ENCODE assay signal across 28 mouse cellular contexts in genomic region chr19:59164111-59164510, GRCm38 (mm10). TPM values are rescaled to one million over a fixed set of nuclear protein-coding genes. Genes with fewer than 3 reads are reported as not detected.
DNase-seq lines count a peak whose midpoint lies in the region; ATAC-seq and TF ChIP-seq lines count a peak whose summit lies in the region.
"Had no signal": no experiment of that assay in that cellular context is flagged by ENCODE, and none has a peak within 500 bp of the region (broad histone marks: within the 10 kb centered on the region; RNA-seq: fewer than 3 reads in every experiment).

No protein-coding gene starts in this region.

- peaks cover 92% of the 10 kb centered on the region for H3K27me3 ChIP-seq in forebrain, embryonic 13.5 days
- peaks cover 52% of the 10 kb centered on the region for H3K27me3 ChIP-seq in forebrain, postnatal 0 days (ENCODE audit: insufficient read depth, low read length)
- H3K27me3 ChIP-seq in hindbrain, embryonic 11.5 days (ENCODE audit: control insufficient read depth, insufficient read depth, low read length) = peaks cover 86% of the 10 kb centered on the region
- H3K27me3 ChIP-seq in hindbrain, embryonic 13.5 days = peaks cover 99% of the 10 kb centered on the region
- H3K27me3 ChIP-seq in midbrain, embryonic 11.5 days (ENCODE audit: control insufficient read depth, insufficient read depth, low read length) = peaks cover 86% of the 10 kb centered on the region
- peaks cover 89% of the 10 kb centered on the region for H3K27me3 ChIP-seq in midbrain, embryonic 15.5 days (replicated peaks)
- H3K27me3 ChIP-seq: CH12.LX had no signal

- H3K4me3 ChIP-seq in forebrain, embryonic 13.5 days = no peak overlapping the region
- no peak overlapping the region for H3K4me3 ChIP-seq in forebrain, postnatal 0 days (ENCODE audit: low read depth, low read length)
- H3K4me3 ChIP-seq in hindbrain, embryonic 11.5 days (ENCODE audit: low read depth, low read length) = no peak overlapping the region
- no peak overlapping the region for H3K4me3 ChIP-seq in hindbrain, embryonic 13.5 days
- no peak overlapping the region for H3K4me3 ChIP-seq in midbrain, embryonic 11.5 days (ENCODE audit: low read depth, low read length)
- H3K4me3 ChIP-seq in midbrain, embryonic 15.5 days = no peak overlapping the region
- H3K4me3 ChIP-seq: embryonic facial prominence, embryonic 12.5 days had no signal

- H3K4me1 ChIP-seq in forebrain, embryonic 13.5 days = peaks cover 38% of the 10 kb centered on the region
- H3K4me1 ChIP-seq in forebrain, postnatal 0 days (ENCODE audit: insufficient read depth) = no peaks in the 10 kb centered on the region
- peaks cover 7% of the 10 kb centered on the region for H3K4me1 ChIP-seq in hindbrain, embryonic 11.5 days (replicated peaks; ENCODE audit: control insufficient read depth, insufficient read depth, low read length)
- H3K4me1 ChIP-seq in hindbrain, embryonic 13.5 days (replicated peaks) = peaks cover 11% of the 10 kb centered on the region
- H3K4me1 ChIP-seq in midbrain, embryonic 11.5 days (ENCODE audit: control insufficient read depth, insufficient read depth, low read length) = peaks cover 12% of the 10 kb centered on the region
- H3K4me1 ChIP-seq in midbrain, embryonic 15.5 days = peaks cover 14% of the 10 kb centered on the region

- H3K4me2 ChIP-seq in forebrain, embryonic 13.5 days = 0 out of 2 replicates have a peak overlapping the region, but pooled peaks have one; percentile 3
- no peak overlapping the region for H3K4me2 ChIP-seq in forebrain, postnatal 0 days (ENCODE audit: low read depth)
- H3K4me2 ChIP-seq in hindbrain, embryonic 11.5 days (replicated peaks; ENCODE audit: low read depth, low read length) = no peak overlapping the region
- H3K4me2 ChIP-seq in hindbrain, embryonic 13.5 days = no peak overlapping the region
- H3K4me2 ChIP-seq in midbrain, embryonic 11.5 days = no peak overlapping the region
- H3K4me2 ChIP-seq in midbrain, embryonic 15.5 days = no peak overlapping the region
- H3K4me2 ChIP-seq: embryonic facial prominence, embryonic 12.5 days had no signal

- H3K9ac ChIP-seq in forebrain, embryonic 13.5 days = no peak overlapping the region
- H3K9ac ChIP-seq in forebrain, postnatal 0 days = no peak overlapping the region
- H3K9ac ChIP-seq in hindbrain, embryonic 11.5 days (ENCODE audit: low read depth, low read length) = no peak overlapping the region
- H3K9ac ChIP-seq in hindbrain, embryonic 13.5 days = no peak overlapping the region
- no peak overlapping the region for H3K9ac ChIP-seq in midbrain, embryonic 11.5 days (ENCODE audit: low read length)
- no peak overlapping the region for H3K9ac ChIP-seq in midbrain, embryonic 15.5 days
- H3K9ac ChIP-seq: embryonic facial prominence, embryonic 12.5 days had no signal

- no peak for ATAC-seq in forebrain, embryonic 13.5 days
- ATAC-seq in forebrain, postnatal 0 days = no peak
- no peak for ATAC-seq in hindbrain, embryonic 11.5 days (ENCODE audit: low FRiP score)
- no peak for ATAC-seq in hindbrain, embryonic 13.5 days (ENCODE audit: low FRiP score)
- ATAC-seq in midbrain, embryonic 11.5 days (ENCODE audit: low FRiP score) = no peak
- ATAC-seq in midbrain, embryonic 15.5 days (replicated peaks) = no peak
- ATAC-seq: activated CD4-positive, CD25-positive, alpha-beta regulatory T cell, adult 4 months; CD4-positive, CD25-positive, alpha-beta regulatory T cell, adult 4 months; forebrain, embryonic 15.5 days; Patski had no signal

- WGBS in forebrain, embryonic 13.5 days = 19% methylated on average over 1 of the region's 1 CpGs
- 16% methylated on average over 1 of the region's 1 CpGs for WGBS in forebrain, postnatal 0 days
- 0% methylated on average over 1 of the region's 1 CpGs for WGBS in hindbrain, embryonic 11.5 days
- 12% methylated on average over 1 of the region's 1 CpGs for WGBS in hindbrain, embryonic 13.5 days
- WGBS in midbrain, embryonic 11.5 days = 14% methylated on average over 1 of the region's 1 CpGs
- WGBS in midbrain, embryonic 15.5 days = 11% methylated on average over 1 of the region's 1 CpGs

- H3K36me3 ChIP-seq in forebrain, embryonic 13.5 days (ENCODE audit: poor library complexity, severe bottlenecking) = no peaks in the 10 kb centered on the region
- no peaks in the 10 kb centered on the region for H3K36me3 ChIP-seq in forebrain, postnatal 0 days (ENCODE audit: insufficient read depth)
- H3K36me3 ChIP-seq in hindbrain, embryonic 11.5 days (ENCODE audit: control insufficient read depth, insufficient read depth, low read length) = no peaks in the 10 kb centered on the region
- H3K36me3 ChIP-seq in hindbrain, embryonic 13.5 days = no peaks in the 10 kb centered on the region
- H3K36me3 ChIP-seq in midbrain, embryonic 11.5 days (ENCODE audit: control insufficient read depth, insufficient read depth, low read length) = no peaks in the 10 kb centered on the region
- no peaks in the 10 kb centered on the region for H3K36me3 ChIP-seq in midbrain, embryonic 15.5 days (replicated peaks)
- H3K36me3 ChIP-seq: embryonic facial prominence, embryonic 10.5 days; embryonic facial prominence, embryonic 12.5 days; forebrain, embryonic 15.5 days; G1E had no signal

- peak; percentile 23 for DNase-seq in embryo, embryonic 10.5 days (ENCODE audit: low spot score)
- DNase-seq in embryo, embryonic 11 days = no peak
- DNase-seq in forebrain, postnatal 0 days = no peak
- peak; percentile 25 for DNase-seq in hindbrain, embryonic 11.5 days (ENCODE audit: low spot score)
- peak; percentile 91 for DNase-seq in midbrain, embryonic 11.5 days (ENCODE audit: low spot score, missing footprints)
- DNase-seq: adrenal gland, adult 8-10 months; adrenal gland, postnatal 14 days; adrenal gland, postnatal 36 days; B cell, adult 2 months; cerebellum, adult 11-12 months; cerebellum, adult 9-10 months; cerebellum, postnatal 10 days; cerebellum, postnatal 25 days had no signal

- H3K9me3 ChIP-seq in forebrain, embryonic 13.5 days (replicated peaks) = no peaks in the 10 kb centered on the region
- H3K9me3 ChIP-seq in forebrain, postnatal 0 days (ENCODE audit: low read length) = no peaks in the 10 kb centered on the region
- H3K9me3 ChIP-seq in hindbrain, embryonic 11.5 days (ENCODE audit: control insufficient read depth, low read length) = no peaks in the 10 kb centered on the region
- H3K9me3 ChIP-seq in hindbrain, embryonic 13.5 days = no peaks in the 10 kb centered on the region
- H3K9me3 ChIP-seq in midbrain, embryonic 11.5 days (ENCODE audit: control insufficient read depth, low read length) = no peaks in the 10 kb centered on the region
- H3K9me3 ChIP-seq in midbrain, embryonic 15.5 days = no peaks in the 10 kb centered on the region
- H3K9me3 ChIP-seq: embryonic facial prominence, embryonic 10.5 days; embryonic facial prominence, embryonic 12.5 days; forebrain, embryonic 15.5 days had no signal

- 0 out of 2 replicates have a peak overlapping the region, but pooled peaks have one; percentile 44 for H3K27ac ChIP-seq in forebrain, embryonic 13.5 days
- H3K27ac ChIP-seq in forebrain, postnatal 0 days (ENCODE audit: low read depth, low read length) = no peak overlapping the region
- H3K27ac ChIP-seq in hindbrain, embryonic 11.5 days (ENCODE audit: low read depth, low read length) = no peak overlapping the region
- no peak overlapping the region for H3K27ac ChIP-seq in hindbrain, embryonic 13.5 days
- H3K27ac ChIP-seq in midbrain, embryonic 11.5 days (ENCODE audit: low read depth, low read length) = no peak overlapping the region
- H3K27ac ChIP-seq in midbrain, embryonic 15.5 days = no peak overlapping the region
- H3K27ac ChIP-seq: embryonic facial prominence, embryonic 12.5 days; forebrain, embryonic 15.5 days had no signal

- TF ChIP-seq CTCF in forebrain, postnatal 0 days (IDR thresholded peaks at IDR 0.05; ENCODE audit: low read depth) = no peak

RNA-seq across cellular contexts. Expression of gene Vax1, which starts 5.7 kb away (rescaled TPM):
- 0.90 and 1.0 TPM in 2 replicates for polyA plus RNA-seq in forebrain, embryonic 13.5 days (2015; fragmentation: Nextera tagmentation; extraction: Ambion mirVana)
- total RNA-seq in forebrain, postnatal 0 days (2014; rRNA removed) = 4.2 and 7.2 TPM in 2 replicates
- polyA plus RNA-seq in forebrain, postnatal 0 days (2015; fragmentation: Nextera tagmentation; extraction: Ambion mirVana) = 1.8 and 3.2 TPM in 2 replicates
- 0.14 TPM in 1 of 2 replicates, not detected in the other for polyA plus RNA-seq in hindbrain, embryonic 11.5 days (2014; fragmentation: Nextera tagmentation; extraction: Ambion mirVana)
- polyA plus RNA-seq in hindbrain, embryonic 13.5 days (2015; fragmentation: Nextera tagmentation; extraction: Ambion mirVana) = not detected in 2 replicates
- 0.18 and 0.65 TPM in 2 replicates for polyA plus RNA-seq in midbrain, embryonic 11.5 days (2014; fragmentation: Nextera tagmentation; extraction: Ambion mirVana)
- 0.92 and 1.0 TPM in 2 replicates for polyA plus RNA-seq in midbrain, embryonic 15.5 days (2015; fragmentation: Nextera tagmentation; extraction: Ambion mirVana)
- total RNA-seq: adrenal gland, adult 18-20 months; adrenal gland, adult 8-10 months; adrenal gland, postnatal 14 days; adrenal gland, postnatal 36 days; CH12.LX; G1E had no signal
- polyA plus RNA-seq: activated CD4-positive, CD25-positive, alpha-beta regulatory T cell, adult 4 months; CD4-positive, CD25-positive, alpha-beta regulatory T cell, adult 4 months; embryonic facial prominence, embryonic 14.5 days; G1E; Patski had no signal

RNA-seq across cellular contexts. Expression of gene Kcnk18, which starts 54.9 kb away (rescaled TPM):
- not detected in 2 replicates for polyA plus RNA-seq in forebrain, embryonic 13.5 days (2015; fragmentation: Nextera tagmentation; extraction: Ambion mirVana)
- total RNA-seq in forebrain, postnatal 0 days (2014; rRNA removed) = 0.08 TPM in 1 of 2 replicates, not detected in the other
- polyA plus RNA-seq in forebrain, postnatal 0 days (2015; fragmentation: Nextera tagmentation; extraction: Ambion mirVana) = 0.08 TPM in 1 of 2 replicates, not detected in the other
- not detected in 2 replicates for polyA plus RNA-seq in hindbrain, embryonic 11.5 days (2014; fragmentation: Nextera tagmentation; extraction: Ambion mirVana)
- polyA plus RNA-seq in hindbrain, embryonic 13.5 days (2015; fragmentation: Nextera tagmentation; extraction: Ambion mirVana) = not detected in 2 replicates
- not detected in 2 replicates for polyA plus RNA-seq in midbrain, embryonic 11.5 days (2014; fragmentation: Nextera tagmentation; extraction: Ambion mirVana)
- polyA plus RNA-seq in midbrain, embryonic 15.5 days (2015; fragmentation: Nextera tagmentation; extraction: Ambion mirVana) = not detected in 2 replicates
- total RNA-seq: adrenal gland, adult 18-20 months; adrenal gland, adult 8-10 months; adrenal gland, postnatal 14 days; adrenal gland, postnatal 36 days; CH12.LX had no signal
- polyA plus RNA-seq: activated CD4-positive, CD25-positive, alpha-beta regulatory T cell, adult 4 months; CD4-positive, CD25-positive, alpha-beta regulatory T cell, adult 4 months; cerebellum, adult 2 months; cortical plate, adult 2 months; embryonic facial prominence, embryonic 12.5 days; forebrain, embryonic 15.5 days; G1E; Patski had no signal

Comparison
In these comparisons a context has a peak if more than half of its experiments do, and no peak if none do; other contexts are left out.
1. DNase-seq: peak in embryo, embryonic 10.5 days (single experiment), hindbrain, embryonic 11.5 days (single experiment) and midbrain, embryonic 11.5 days (single experiment); none in embryo, embryonic 11 days (single experiment) and forebrain, postnatal 0 days (single experiment).